Mouse (Mus musculus) naive thymus-derived CD4-positive, alpha-beta T cell, adult 5 months (primary cell): ENCODE data around the gene Rbp4. TPM values are rescaled to one million over a fixed set of nuclear protein-coding genes. Genes with fewer than 3 reads are reported as not detected.

Experiments
- polyA plus RNA-seq: library from polyadenylated mRNA; unstranded; fragments of 100-300 nt; shearing (Covaris generic); gene quantifications from one replicate; pipeline ENCODE4 v1.2.1, GENCODE M21; 2017

Gene Rbp4
- polyA plus RNA-seq, result not detected

DNA sequence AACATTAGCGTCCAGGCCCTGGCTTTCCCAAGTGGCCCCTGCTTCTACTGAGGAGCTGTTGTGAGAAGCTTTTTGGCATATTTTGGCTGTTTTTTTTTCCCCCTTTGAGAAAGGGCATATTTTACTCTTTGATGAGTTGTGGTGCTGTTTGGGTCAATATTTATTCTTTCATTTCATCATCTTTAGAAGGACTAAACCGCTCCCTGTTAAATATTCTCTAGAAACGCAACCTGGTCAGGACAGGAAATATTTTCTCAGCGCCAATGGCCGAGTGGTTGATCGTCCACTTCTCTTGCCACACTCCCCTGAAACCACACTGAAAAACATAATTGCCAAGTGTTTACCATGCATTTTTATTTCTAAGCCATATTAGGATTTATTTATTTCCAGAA, at the start of gene Rbp4:
Gene Rbp4 (minus strand): TSS at position 63 of the 392 bp plus-strand sequence.

GRCm38 (mm10) chr19:38132481-38132880, 7.4 kb upstream of the Rbp4 start, which contains the start of gene Pde6c:
TSS of gene Pde6c (plus strand) at chr19:38132781.

GRCm38 (mm10) chr19:38096858-38097758, 28.0 kb downstream of the Rbp4 start, which contains the start of gene Ffar4:
TSS of gene Ffar4 (plus strand) at chr19:38097071.

Other genes starting within 250 kb of the Rbp4 start
- not detected for gene Myof, start 81.7 kb downstream of the Rbp4 start, polyA plus RNA-seq
- 0.67 TPM for gene Cep55, start 70.3 kb downstream of the Rbp4 start, polyA plus RNA-seq
- not detected for gene Ffar4, start 28.2 kb downstream of the Rbp4 start, polyA plus RNA-seq
- gene Pde6c, start 7.5 kb upstream of the Rbp4 start, polyA plus RNA-seq, result not detected
- 21.9 TPM for gene Fra10ac1, start 98.9 kb upstream of the Rbp4 start, polyA plus RNA-seq
- gene Lgi1, start 139.3 kb upstream of the Rbp4 start, polyA plus RNA-seq, result not detected